Mouse (Mus musculus): ENCODE data around the gene Serinc5. TPM values are rescaled to one million over a fixed set of nuclear protein-coding genes. Genes with fewer than 3 reads are reported as not detected.
A peak's percentile ranks its signal among the peaks of the same experiment; 100 is the strongest.
"Not testable (repeated sequence)": the region's sequence is repeated elsewhere in the genome, so short reads cannot be mapped to it uniquely, and the experiment has no call there.

Serinc5 gene
- polyA plus RNA-seq, 1 experiment, result 17.5 TPM

DNA sequence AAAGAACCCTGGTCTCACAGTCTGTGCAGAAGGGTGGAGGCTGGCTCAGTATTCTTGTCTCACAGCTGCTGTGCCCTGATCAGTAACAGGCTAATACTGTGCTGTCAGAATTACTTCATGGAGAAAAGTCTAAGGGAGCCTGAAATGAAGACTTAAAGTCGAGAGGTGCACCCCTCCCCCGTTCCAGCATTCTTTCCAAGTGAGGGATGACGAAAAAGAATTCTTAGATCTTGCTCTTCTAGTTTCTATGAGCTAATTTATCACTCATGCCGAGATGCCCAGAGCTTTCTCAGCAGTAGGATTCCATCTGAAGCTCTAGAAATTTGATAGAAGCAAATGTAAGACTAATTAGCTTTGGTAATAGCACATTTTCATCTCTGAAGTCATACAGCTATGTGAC, 66.8 kb downstream of the Serinc5 start:
- Histone ChIP-seq H3K4me3 (ENCODE audit: insufficient read depth, low read length) (no peak overlapping the region), H3K27ac (ENCODE audit: insufficient read depth, low read length) (peak overlapping the region; percentile 66), H3K4me1 (ENCODE audit: control insufficient read depth, insufficient read depth, low read length) (peaks cover 26% of the 10 kb centered on the region)
- TF ChIP-seq CTCF (IDR thresholded peaks at IDR 0.05; ENCODE audit: borderline replicate concordance, insufficient read depth, low read length), result no peak
- no peak for TF ChIP-seq POLR2A (IDR thresholded peaks at IDR 0.05; ENCODE audit: low read depth, low read length)

DNA sequence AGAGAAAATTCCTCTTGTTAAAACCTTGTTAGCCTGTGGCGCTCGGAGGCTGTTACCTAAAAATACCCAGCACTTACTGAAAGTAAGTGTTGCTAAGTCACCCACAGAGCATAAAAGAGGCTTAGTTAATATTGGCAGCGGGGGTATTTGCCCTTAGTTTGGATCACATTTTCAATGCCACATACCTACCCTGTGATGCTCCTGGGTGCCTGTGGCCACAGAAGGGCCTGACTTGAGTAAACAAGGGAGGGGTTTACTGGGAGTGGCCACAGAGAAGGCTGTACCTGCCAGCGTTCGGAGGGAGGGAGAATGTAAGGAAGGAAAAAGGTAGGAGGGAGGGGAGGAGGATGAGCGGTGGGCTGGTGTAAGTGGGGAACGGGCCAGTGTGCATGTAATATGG, 68.8 kb downstream of the Serinc5 start:
- Histone ChIP-seq H3K4me1 (ENCODE audit: control insufficient read depth, insufficient read depth, low read length) (peaks cover 21% of the 10 kb centered on the region), H3K27ac (ENCODE audit: insufficient read depth, low read length) (no peak overlapping the region), H3K4me3 (ENCODE audit: insufficient read depth, low read length) (no peak overlapping the region)
- no peak for TF ChIP-seq POLR2A (IDR thresholded peaks at IDR 0.05; ENCODE audit: low read depth, low read length)
- TF ChIP-seq CTCF (IDR thresholded peaks at IDR 0.05; ENCODE audit: borderline replicate concordance, insufficient read depth, low read length), result no peak

DNA sequence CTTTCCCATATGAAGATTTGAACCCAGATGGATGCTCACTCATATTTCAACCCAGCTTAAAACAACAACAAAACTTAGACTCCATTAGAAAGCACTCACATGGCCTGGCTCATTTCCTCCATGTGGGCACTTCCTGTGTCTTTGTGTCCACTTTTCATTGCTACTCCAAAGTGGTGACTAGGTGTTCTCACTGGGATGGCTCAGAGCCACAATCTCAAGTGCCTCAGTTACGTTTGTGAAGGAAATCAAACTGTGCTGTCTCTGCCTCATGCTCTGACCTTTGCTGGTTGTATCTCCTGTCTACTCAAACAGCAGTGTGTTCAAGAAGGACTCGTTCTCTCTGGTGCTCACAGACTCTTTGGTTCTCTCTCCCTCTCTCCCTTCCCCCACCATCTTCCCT, 70.7 kb downstream of the Serinc5 start:
- no peak for TF ChIP-seq POLR2A (IDR thresholded peaks at IDR 0.05; ENCODE audit: low read depth, low read length)
- TF ChIP-seq CTCF (IDR thresholded peaks at IDR 0.05; ENCODE audit: borderline replicate concordance, insufficient read depth, low read length), result no peak
- Histone ChIP-seq H3K4me3 (ENCODE audit: insufficient read depth, low read length) (no peak overlapping the region), H3K27ac (ENCODE audit: insufficient read depth, low read length) (no peak overlapping the region), H3K4me1 (ENCODE audit: control insufficient read depth, insufficient read depth, low read length) (peaks cover 8% of the 10 kb centered on the region)

DNA sequence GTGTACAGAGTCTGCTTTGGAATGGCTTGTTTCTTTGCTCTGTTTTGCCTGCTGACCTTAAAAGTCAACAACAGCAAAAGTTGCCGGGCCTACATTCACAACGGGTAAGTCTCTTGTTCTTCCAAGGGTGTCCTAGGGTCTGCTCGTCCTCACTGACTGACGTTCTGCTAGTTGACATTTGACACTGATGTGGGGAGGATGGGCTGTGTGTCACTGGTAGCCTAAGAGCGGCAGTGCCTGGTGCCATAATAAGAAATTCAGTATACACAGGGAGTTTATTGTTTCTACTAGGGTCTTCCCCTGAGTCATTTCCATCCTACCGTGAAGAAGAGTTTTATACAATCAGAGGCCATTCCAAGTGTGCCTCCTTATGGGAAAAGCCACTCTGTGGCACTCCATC, 71.9 kb downstream of the Serinc5 start:
- TF ChIP-seq CTCF (IDR thresholded peaks at IDR 0.05; ENCODE audit: borderline replicate concordance, insufficient read depth, low read length) (no peak), POLR2A (IDR thresholded peaks at IDR 0.05; ENCODE audit: low read depth, low read length) (no peak)
- no peaks in the 10 kb centered on the region for H3K4me1 ChIP-seq (ENCODE audit: control insufficient read depth, insufficient read depth, low read length)
- no peak overlapping the region for H3K4me3 ChIP-seq (ENCODE audit: insufficient read depth, low read length)
- H3K27ac ChIP-seq (ENCODE audit: insufficient read depth, low read length), result no peak overlapping the region

- Histone ChIP-seq H3K27ac (ENCODE audit: insufficient read depth, low read length) (no peak overlapping the region), H3K4me1 (ENCODE audit: control insufficient read depth, insufficient read depth, low read length) (no peaks in the 10 kb centered on the region), H3K4me3 (ENCODE audit: insufficient read depth, low read length) (no peak overlapping the region)
- TF ChIP-seq CTCF (IDR thresholded peaks at IDR 0.05; ENCODE audit: borderline replicate concordance, insufficient read depth, low read length), result no peak
These were observed 72.6 kb downstream of the Serinc5 start for GRCm38 (mm10) chr13:92683464-92683863.

GRCm38 (mm10) chr13:92684310-92684709, 73.4 kb downstream of the Serinc5 start:
- Histone ChIP-seq H3K27ac (ENCODE audit: insufficient read depth, low read length) (no peak overlapping the region), H3K4me3 (ENCODE audit: insufficient read depth, low read length) (no peak overlapping the region), H3K4me1 (ENCODE audit: control insufficient read depth, insufficient read depth, low read length) (no peaks in the 10 kb centered on the region)
- TF ChIP-seq POLR2A (IDR thresholded peaks at IDR 0.05; ENCODE audit: low read depth, low read length), result no peak
- TF ChIP-seq CTCF (IDR thresholded peaks at IDR 0.05; ENCODE audit: borderline replicate concordance, insufficient read depth, low read length), result no peak

GRCm38 (mm10) chr13:92685273-92685672, 74.4 kb downstream of the Serinc5 start:
- no peaks in the 10 kb centered on the region for H3K4me1 ChIP-seq (ENCODE audit: control insufficient read depth, insufficient read depth, low read length)
- no peak overlapping the region for H3K27ac ChIP-seq (ENCODE audit: insufficient read depth, low read length)
- TF ChIP-seq POLR2A (IDR thresholded peaks at IDR 0.05; ENCODE audit: low read depth, low read length) (no peak), CTCF (IDR thresholded peaks at IDR 0.05; ENCODE audit: borderline replicate concordance, insufficient read depth, low read length) (no peak)
- no peak overlapping the region for H3K4me3 ChIP-seq (ENCODE audit: insufficient read depth, low read length)

GRCm38 (mm10) chr13:92687151-92687550, 76.3 kb downstream of the Serinc5 start:
- H3K27ac ChIP-seq (ENCODE audit: insufficient read depth, low read length); H3K4me3 ChIP-seq (ENCODE audit: insufficient read depth, low read length): not testable (repeated sequence)

GRCm38 (mm10) chr13:92689061-92689460, 78.2 kb downstream of the Serinc5 start:
- Histone ChIP-seq H3K4me1 (ENCODE audit: control insufficient read depth, insufficient read depth, low read length) (no peaks in the 10 kb centered on the region; the same call in 1 of the 2 replicates), H3K27ac (ENCODE audit: insufficient read depth, low read length) (no peak overlapping the region), H3K4me3 (ENCODE audit: insufficient read depth, low read length) (no peak overlapping the region)
- TF ChIP-seq POLR2A (IDR thresholded peaks at IDR 0.05; ENCODE audit: low read depth, low read length), result no peak
- no peak for TF ChIP-seq CTCF (IDR thresholded peaks at IDR 0.05; ENCODE audit: borderline replicate concordance, insufficient read depth, low read length)

More at GRCm38 (mm10) chr13:92687151-92687550, 76.3 kb downstream of the Serinc5 start:
- not testable (repeated sequence) for H3K4me1 ChIP-seq (ENCODE audit: control insufficient read depth, insufficient read depth, low read length)

DNA sequence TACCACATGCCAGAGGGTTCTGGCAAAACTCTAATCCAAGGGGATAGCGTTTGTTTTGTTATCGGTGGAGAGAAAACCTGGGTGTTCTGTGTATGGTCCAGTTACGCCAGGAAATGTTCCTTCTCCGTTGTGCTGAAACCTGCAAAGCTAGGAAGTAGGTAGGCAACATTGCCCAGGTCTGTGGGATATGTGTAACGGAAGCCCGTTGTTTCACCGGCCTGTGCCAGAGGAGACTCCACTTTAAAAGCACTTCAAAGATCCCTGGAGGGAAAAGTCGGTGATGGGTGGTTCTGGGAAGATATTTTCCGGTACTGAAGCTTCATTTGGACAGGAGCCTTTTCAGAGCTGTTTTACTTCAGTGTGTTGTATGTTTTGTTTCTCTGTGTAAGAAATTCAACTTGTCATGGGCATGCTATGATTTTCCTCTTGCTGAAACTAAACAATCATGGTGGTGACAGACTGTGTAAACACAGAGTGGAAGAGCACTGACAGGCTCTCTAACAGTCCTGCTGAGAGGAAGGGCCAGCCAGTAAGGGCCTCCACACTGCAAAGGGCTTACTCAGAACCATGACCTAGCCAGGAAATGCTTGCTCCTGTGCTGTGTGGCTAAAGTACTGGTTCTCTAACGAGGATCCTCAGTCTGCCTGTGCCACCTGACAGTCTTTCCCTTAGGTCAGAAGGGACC, 83.1 kb downstream of the Serinc5 start:
- no peak overlapping the region for H3K4me3 ChIP-seq (ENCODE audit: insufficient read depth, low read length)
- no peak overlapping the region for H3K27ac ChIP-seq (ENCODE audit: insufficient read depth, low read length)
- no peaks in the 10 kb centered on the region; the same call in 1 of the 2 replicates for H3K4me1 ChIP-seq (ENCODE audit: control insufficient read depth, insufficient read depth, low read length)
- TF ChIP-seq CTCF (IDR thresholded peaks at IDR 0.05; ENCODE audit: borderline replicate concordance, insufficient read depth, low read length) (no peak), POLR2A (IDR thresholded peaks at IDR 0.05; ENCODE audit: low read depth, low read length) (no peak)
